Mouse (Mus musculus) thymus, postnatal 14 days (tissue): ENCODE measurements around the gene Bag2.
"Not testable (repeated sequence)": the region's sequence is repeated elsewhere in the genome, so short reads cannot be mapped to it uniquely, and the experiment has no call there.

Source experiments
- DNase-seq: peaks from one replicate; pipeline ENCODE4 v3.0.0; 2021

Bag2 gene

GRCm38 (mm10) chr1:33757491-33758041 lies at the start of gene Bag2:
Gene Bag2 (minus strand): TSS chr1:33757795.
- DNase-seq: peak; percentile 58

DNA sequence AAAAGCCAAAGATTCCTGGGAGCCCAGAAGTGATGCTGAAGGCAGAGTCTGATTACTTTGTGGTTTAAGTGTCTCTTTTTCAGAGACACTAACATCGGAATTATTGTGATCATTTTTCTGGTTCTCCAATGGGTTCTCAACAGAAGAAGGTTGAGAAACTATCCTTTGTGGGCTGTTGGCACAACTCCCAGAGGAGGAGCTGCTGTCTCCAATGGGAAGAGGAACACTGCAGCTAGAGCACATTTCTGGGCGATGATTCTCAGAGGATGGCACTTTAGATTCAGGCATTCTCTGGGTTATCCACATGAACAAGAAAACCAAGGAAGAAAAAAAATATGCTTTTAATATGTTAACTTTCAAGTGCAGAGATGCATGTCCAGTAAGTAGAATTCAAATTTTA lies 45.7 kb upstream of the Bag2 start:
- no peak for DNase-seq

DNA sequence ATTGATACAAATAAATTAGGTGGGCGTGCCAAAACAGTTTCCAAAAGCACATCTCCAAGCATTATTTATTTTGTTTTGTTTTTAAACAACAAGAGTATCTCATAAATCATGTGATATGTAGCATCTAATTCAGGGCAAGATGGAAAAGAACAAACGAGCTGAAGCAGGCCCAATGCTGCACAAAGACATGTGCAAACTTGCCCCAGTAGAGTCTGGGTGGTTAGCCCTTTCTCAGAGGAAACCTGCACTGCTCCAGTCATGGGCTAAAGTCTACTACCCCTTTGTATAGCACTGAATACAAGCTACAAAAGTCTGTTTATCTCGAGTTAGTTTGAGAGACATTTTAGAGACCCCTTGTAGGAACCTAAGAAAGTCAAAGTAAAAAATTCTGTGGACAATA lies 42.0 kb upstream of the Bag2 start:
- no peak for DNase-seq

DNA sequence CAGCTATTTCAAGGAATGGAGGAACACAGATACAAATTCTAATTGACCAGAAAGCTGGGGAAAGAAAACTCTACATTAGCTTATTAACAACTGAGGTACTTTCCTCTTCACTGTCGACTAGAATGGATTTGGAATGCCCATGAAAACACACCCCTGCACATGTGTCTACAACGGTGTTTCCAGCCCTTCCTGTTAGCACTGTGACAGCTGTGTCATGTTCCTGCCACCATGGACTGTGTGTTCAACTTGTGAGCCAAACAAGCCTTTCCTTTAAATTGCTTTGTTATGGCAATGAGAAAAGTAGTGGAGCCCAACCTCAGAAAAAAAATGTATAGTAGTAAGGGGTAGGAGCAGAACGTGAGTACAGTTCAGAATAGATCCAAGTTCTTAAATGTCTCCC lies 30.9 kb upstream of the Bag2 start:
- DNase-seq: no peak

GRCm38 (mm10) chr1:33788072-33788471 lies 30.5 kb upstream of the Bag2 start:
- DNase-seq: no peak

- DNase-seq: no peak
Measured at GRCm38 (mm10) chr1:33784561-33784960, 27.0 kb upstream of the Bag2 start.

DNA sequence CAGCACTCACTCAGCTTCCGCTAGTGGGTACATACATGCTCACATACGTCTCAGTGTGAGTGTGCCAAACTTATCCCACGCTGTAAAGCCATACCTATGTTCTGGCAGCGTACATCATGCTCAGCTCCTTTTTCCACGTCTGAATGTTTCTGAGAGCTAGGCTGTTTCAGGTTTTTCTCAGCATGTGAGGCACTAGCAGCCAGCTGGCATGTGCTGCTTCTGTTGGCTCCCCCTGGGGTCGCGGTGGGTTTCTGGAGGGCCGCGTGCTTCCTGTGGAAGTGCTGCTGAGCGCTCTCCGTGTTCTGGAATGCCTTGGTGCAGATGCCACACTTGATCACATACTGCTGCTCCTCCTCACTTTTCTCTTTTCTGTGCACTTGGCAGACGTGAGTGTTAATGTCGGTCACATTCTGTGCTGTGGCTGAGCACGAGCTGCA lies 18.6 kb upstream of the Bag2 start:
- DNase-seq: no peak

DNA sequence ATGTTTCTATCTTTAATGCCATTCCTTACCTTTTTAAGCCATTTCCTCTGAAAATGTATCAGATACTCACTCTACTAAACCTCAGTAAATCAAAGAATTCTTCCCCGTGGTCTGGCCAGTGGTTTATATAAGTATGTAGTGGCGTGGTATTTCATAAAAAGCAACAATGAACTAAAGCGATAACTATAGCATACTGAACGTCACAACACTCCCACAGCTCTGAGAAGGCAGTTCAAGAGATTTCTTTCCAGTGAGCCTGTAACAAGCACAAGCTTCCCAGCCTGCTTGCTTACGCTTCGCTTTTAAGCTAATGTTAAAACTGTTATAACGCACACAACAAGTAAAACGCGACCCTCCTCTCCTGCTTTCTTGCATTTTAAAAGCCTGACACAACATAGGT lies 14.5 kb upstream of the Bag2 start:
- DNase-seq: no peak

GRCm38 (mm10) chr1:33771621-33772020 lies 14.0 kb upstream of the Bag2 start:
- DNase-seq: no peak

- DNase-seq: no peak
Measured at GRCm38 (mm10) chr1:33768827-33769226, 11.2 kb upstream of the Bag2 start.

- DNase-seq: no peak
Measured at GRCm38 (mm10) chr1:33768091-33768787, 10.6 kb upstream of the Bag2 start.

GRCm38 (mm10) chr1:33766520-33767508 lies 9.2 kb upstream of the Bag2 start:
- no peak for DNase-seq

DNA sequence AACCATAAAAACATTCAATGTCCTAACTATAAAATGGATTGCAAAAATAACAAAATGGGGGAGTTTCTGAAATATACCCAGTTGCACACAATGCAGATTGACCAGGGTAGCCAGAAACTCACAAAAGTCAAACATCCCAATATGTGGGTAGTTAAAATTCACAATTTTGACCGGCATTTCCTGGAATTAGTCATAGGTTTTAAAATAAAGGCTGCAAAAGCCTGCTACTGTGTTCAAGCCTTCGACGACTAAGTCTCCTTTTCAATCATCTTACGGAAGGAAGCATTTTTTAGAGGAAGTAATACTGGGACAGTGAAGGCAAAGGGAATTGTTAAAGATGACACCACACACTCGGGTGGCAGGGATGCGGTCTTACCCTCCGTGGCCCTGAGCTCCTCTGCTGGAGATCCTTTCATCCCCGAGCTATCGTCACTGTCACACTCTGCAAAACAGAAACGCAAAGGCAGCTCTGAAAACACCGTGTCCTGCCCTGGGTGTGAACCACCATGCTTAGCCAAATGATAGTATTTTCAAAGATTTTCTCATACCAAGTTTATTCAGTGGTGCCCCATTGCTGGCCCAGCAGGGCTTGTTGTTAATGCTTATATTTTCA lies 8.0 kb upstream of the Bag2 start:
- no peak for DNase-seq

GRCm38 (mm10) chr1:33763826-33764225 lies 6.2 kb upstream of the Bag2 start:
- no peak for DNase-seq

DNA sequence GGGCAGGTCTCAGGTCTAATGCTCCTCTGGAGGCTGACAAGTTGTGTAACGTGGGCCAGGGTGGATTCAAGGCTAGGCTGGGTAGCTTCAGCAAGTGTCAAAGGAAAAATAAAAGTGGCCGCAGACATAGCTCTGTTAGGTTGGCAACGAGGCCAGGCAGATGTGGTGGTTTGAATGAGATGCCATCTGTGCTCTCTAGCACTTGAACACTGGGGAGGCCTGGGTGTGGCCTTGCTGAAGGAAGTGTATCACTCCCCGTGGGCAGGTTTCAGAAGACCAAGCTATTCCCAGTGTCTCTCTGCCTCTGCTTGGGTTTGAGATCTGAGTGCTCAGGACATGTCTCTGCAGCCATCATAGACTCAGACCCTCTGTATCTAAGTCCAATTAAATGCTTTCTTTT lies 893 bp upstream of the Bag2 start:
- DNase-seq: peak; percentile 15

DNA sequence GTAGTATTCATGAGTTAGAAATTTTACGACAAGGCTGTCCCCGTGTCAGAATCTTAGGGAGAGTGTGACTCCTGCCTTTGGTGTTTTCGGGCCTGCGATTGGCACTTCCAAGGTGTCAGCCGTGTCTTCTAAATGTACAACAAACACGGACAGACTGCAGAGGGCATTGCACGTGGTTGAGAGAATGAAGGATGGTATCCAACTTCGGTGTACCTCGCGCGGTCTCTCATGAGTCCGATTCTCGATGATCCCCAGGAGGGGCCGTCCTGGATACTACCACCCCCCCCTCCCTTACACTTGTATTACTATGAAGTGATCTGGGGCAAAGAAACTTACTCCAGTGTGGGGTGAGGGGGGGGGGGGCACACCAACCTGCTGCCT lies 572 bp downstream of the Bag2 start:
- peak; percentile 16 for DNase-seq

GRCm38 (mm10) chr1:33756258-33757032 lies 1.1 kb downstream of the Bag2 start:
- DNase-seq: no peak

- DNase-seq: no peak
Measured at GRCm38 (mm10) chr1:33755799-33756198, 1.8 kb downstream of the Bag2 start.

GRCm38 (mm10) chr1:33754965-33755735 lies 2.4 kb downstream of the Bag2 start:
- no peak for DNase-seq

DNA sequence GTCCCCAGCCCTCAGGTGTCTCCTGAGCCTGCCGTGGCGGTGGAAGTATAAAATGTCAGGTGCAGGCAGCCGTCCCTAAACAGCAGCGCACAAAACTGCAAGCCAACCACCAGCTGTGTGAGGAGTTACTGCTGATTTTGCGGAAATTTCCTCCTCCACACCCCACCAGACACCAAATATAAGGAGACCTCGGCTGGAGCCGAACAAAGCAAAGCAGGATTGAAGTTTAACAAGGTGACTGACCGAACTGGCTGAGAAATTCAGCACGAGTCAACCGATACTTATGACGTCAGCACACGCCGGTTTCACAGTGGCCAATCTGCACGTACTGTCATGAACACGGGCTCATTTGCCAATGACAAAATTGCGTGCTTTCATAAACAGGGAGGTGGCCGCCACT lies 3.5 kb downstream of the Bag2 start:
- DNase-seq: no peak

DNA sequence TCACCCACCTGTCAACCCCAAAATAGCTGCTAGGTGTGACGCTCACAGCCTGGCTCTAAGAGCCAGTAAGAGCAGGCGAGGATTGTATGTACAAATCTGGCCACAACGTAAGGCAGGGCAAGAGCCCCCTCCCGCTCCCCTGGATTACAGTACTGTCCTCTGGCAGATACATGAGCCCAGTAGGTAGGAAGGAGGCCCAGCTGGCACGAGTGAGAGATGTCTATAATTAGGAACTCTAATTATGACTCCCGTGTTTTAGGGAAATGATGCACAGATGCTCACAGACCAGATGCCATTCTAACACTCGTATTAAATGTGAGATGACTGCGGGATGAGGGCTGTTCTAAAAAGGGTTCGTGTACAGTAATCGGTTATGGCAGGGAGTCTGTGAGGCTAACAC lies 6.3 kb downstream of the Bag2 start:
- no peak for DNase-seq

DNA sequence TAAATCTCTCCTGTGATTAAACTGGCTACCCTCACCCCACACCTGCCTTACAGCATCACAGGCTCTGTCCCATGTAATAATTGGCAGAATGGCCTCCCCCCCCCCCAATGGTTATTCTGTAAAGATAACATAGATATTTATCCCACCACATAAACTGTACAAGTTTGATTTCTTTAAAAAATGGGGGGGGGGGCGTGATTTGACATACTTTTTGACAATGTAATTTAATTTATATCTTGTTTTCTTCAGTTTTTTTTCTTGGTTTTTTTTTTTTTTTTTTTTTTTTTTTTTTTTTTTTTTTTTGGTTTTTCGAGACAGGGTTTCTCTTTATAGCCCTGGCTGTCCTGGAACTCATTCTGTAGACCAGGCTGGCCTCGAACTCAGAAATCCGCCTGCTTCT lies 7.9 kb downstream of the Bag2 start:
- not testable (repeated sequence) for DNase-seq
